Mouse (Mus musculus): ENCODE measurements around the gene Osmr. TPM values are rescaled to one million over a fixed set of nuclear protein-coding genes. Genes with fewer than 3 reads are reported as not detected.

Osmr gene
- 0.60 and 1.6 TPM in 2 replicates for polyA plus RNA-seq (2014; fragmentation: Nextera tagmentation; extraction: Ambion mirVana)

- Histone ChIP-seq H3K27me3 (ENCODE audit: control insufficient read depth, insufficient read depth, low read length) (peaks cover 6% of the 10 kb centered on the region; the same call in 1 of the 2 replicates), H3K9me3 (ENCODE audit: control insufficient read depth, low read length) (no peaks in the 10 kb centered on the region), H3K9ac (ENCODE audit: low read depth, low read length) (peak within 1 kb of the TSS; percentile 42; the same call in 1 of the 2 replicates), H3K4me1 (ENCODE audit: control insufficient read depth, insufficient read depth, low read length) (peaks cover 10% of the 10 kb centered on the region), H3K27ac (ENCODE audit: low read depth, low read length) (no peak within 1 kb of the TSS), H3K4me3 (ENCODE audit: low read length) (peak within 1 kb of the TSS; percentile 47), H3K4me2 (replicated peaks; ENCODE audit: low read depth, low read length) (peak within 1 kb of the TSS; percentile 68), H3K36me3 (ENCODE audit: control insufficient read depth, insufficient read depth, low read length) (no peaks in the 10 kb centered on the region)
- peak; percentile 28; the same call in 1 of the 2 replicates for ATAC-seq (ENCODE audit: low FRiP score, low TSS enrichment)
- WGBS, result 7% methylated on average over 16 of the region's 16 CpGs
Measured at GRCm38 (mm10) chr15:6874601-6875019, at the start of gene Osmr. Osmr (minus strand) TSS chr15:6874969.

GRCm38 (mm10) chr15:6919406-6919805 lies 44.6 kb upstream of the Osmr start:
- Histone ChIP-seq H3K9ac (ENCODE audit: low read depth, low read length) (no peak overlapping the region), H3K27ac (ENCODE audit: low read depth, low read length) (no peak overlapping the region), H3K4me3 (ENCODE audit: low read length) (no peak overlapping the region), H3K36me3 (ENCODE audit: control insufficient read depth, insufficient read depth, low read length) (no peaks in the 10 kb centered on the region), H3K27me3 (ENCODE audit: control insufficient read depth, insufficient read depth, low read length) (no peaks in the 10 kb centered on the region), H3K9me3 (ENCODE audit: control insufficient read depth, low read length) (no peaks in the 10 kb centered on the region), H3K4me1 (ENCODE audit: control insufficient read depth, insufficient read depth, low read length) (no peaks in the 10 kb centered on the region), H3K4me2 (replicated peaks; ENCODE audit: low read depth, low read length) (no peak overlapping the region)
- ATAC-seq (ENCODE audit: low FRiP score, low TSS enrichment), result no peak
- 86% methylated on average over 6 of the region's 6 CpGs for WGBS

- Histone ChIP-seq H3K4me2 (replicated peaks; ENCODE audit: low read depth, low read length) (no peak overlapping the region), H3K9ac (ENCODE audit: low read depth, low read length) (no peak overlapping the region), H3K27ac (ENCODE audit: low read depth, low read length) (no peak overlapping the region), H3K36me3 (ENCODE audit: control insufficient read depth, insufficient read depth, low read length) (no peaks in the 10 kb centered on the region), H3K4me1 (ENCODE audit: control insufficient read depth, insufficient read depth, low read length) (0 out of 2 replicates have a peak, but pooled peaks cover 2% of the 10 kb centered on the region), H3K27me3 (ENCODE audit: control insufficient read depth, insufficient read depth, low read length) (no peaks in the 10 kb centered on the region), H3K4me3 (ENCODE audit: low read length) (no peak overlapping the region), H3K9me3 (ENCODE audit: control insufficient read depth, low read length) (no peaks in the 10 kb centered on the region)
- no peak for ATAC-seq (ENCODE audit: low FRiP score, low TSS enrichment)
- WGBS, result 89% methylated on average over 6 of the region's 6 CpGs
Measured at GRCm38 (mm10) chr15:6914163-6914562, 39.4 kb upstream of the Osmr start.

- under 1% methylated on average over 11 of the region's 11 CpGs for WGBS
- H3K9ac ChIP-seq (ENCODE audit: low read depth, low read length), result no peak overlapping the region
- no peak overlapping the region for H3K4me2 ChIP-seq (replicated peaks; ENCODE audit: low read depth, low read length)
- ATAC-seq (ENCODE audit: low FRiP score, low TSS enrichment), result peak; percentile 97
- H3K27me3 ChIP-seq (ENCODE audit: control insufficient read depth, insufficient read depth, low read length), result no peaks in the 10 kb centered on the region
- H3K27ac ChIP-seq (ENCODE audit: low read depth, low read length), result no peak overlapping the region
- H3K9me3 ChIP-seq (ENCODE audit: control insufficient read depth, low read length), result no peaks in the 10 kb centered on the region
- no peak overlapping the region for H3K4me3 ChIP-seq (ENCODE audit: low read length)
- H3K36me3 ChIP-seq (ENCODE audit: control insufficient read depth, insufficient read depth, low read length), result no peaks in the 10 kb centered on the region
- 0 out of 2 replicates have a peak, but pooled peaks cover 2% of the 10 kb centered on the region for H3K4me1 ChIP-seq (ENCODE audit: control insufficient read depth, insufficient read depth, low read length)
Measured at GRCm38 (mm10) chr15:6909669-6910068, 34.9 kb upstream of the Osmr start.

- no peak overlapping the region for H3K4me3 ChIP-seq (ENCODE audit: low read length)
- ATAC-seq (ENCODE audit: low FRiP score, low TSS enrichment), result no peak
- no peaks in the 10 kb centered on the region for H3K9me3 ChIP-seq (ENCODE audit: control insufficient read depth, low read length)
- 72% methylated on average over 14 of the region's 14 CpGs for WGBS
- no peaks in the 10 kb centered on the region for H3K36me3 ChIP-seq (ENCODE audit: control insufficient read depth, insufficient read depth, low read length)
- H3K27me3 ChIP-seq (ENCODE audit: control insufficient read depth, insufficient read depth, low read length), result no peaks in the 10 kb centered on the region
- H3K27ac ChIP-seq (ENCODE audit: low read depth, low read length), result no peak overlapping the region
- no peak overlapping the region for H3K9ac ChIP-seq (ENCODE audit: low read depth, low read length)
- no peak overlapping the region for H3K4me2 ChIP-seq (replicated peaks; ENCODE audit: low read depth, low read length)
- 0 out of 2 replicates have a peak, but pooled peaks cover 2% of the 10 kb centered on the region for H3K4me1 ChIP-seq (ENCODE audit: control insufficient read depth, insufficient read depth, low read length)
Measured at GRCm38 (mm10) chr15:6909084-6909483, 34.3 kb upstream of the Osmr start.

- Histone ChIP-seq H3K4me2 (replicated peaks; ENCODE audit: low read depth, low read length) (no peak overlapping the region), H3K36me3 (ENCODE audit: control insufficient read depth, insufficient read depth, low read length) (no peaks in the 10 kb centered on the region), H3K9me3 (ENCODE audit: control insufficient read depth, low read length) (no peaks in the 10 kb centered on the region), H3K4me3 (ENCODE audit: low read length) (no peak overlapping the region), H3K27ac (ENCODE audit: low read depth, low read length) (no peak overlapping the region), H3K27me3 (ENCODE audit: control insufficient read depth, insufficient read depth, low read length) (no peaks in the 10 kb centered on the region), H3K4me1 (ENCODE audit: control insufficient read depth, insufficient read depth, low read length) (0 out of 2 replicates have a peak, but pooled peaks cover 2% of the 10 kb centered on the region), H3K9ac (ENCODE audit: low read depth, low read length) (no peak overlapping the region)
- no peak for ATAC-seq (ENCODE audit: low FRiP score, low TSS enrichment)
- 67% methylated on average over 5 of the region's 5 CpGs for whole genome bisulfite sequencing
Measured at GRCm38 (mm10) chr15:6908601-6909000, 33.8 kb upstream of the Osmr start.

- WGBS, result 80% methylated on average over 19 of the region's 19 CpGs
- Histone ChIP-seq H3K36me3 (ENCODE audit: control insufficient read depth, insufficient read depth, low read length) (no peaks in the 10 kb centered on the region), H3K4me2 (replicated peaks; ENCODE audit: low read depth, low read length) (no peak overlapping the region), H3K27ac (ENCODE audit: low read depth, low read length) (no peak overlapping the region), H3K27me3 (ENCODE audit: control insufficient read depth, insufficient read depth, low read length) (no peaks in the 10 kb centered on the region), H3K9ac (ENCODE audit: low read depth, low read length) (no peak overlapping the region), H3K4me3 (ENCODE audit: low read length) (no peak overlapping the region), H3K4me1 (ENCODE audit: control insufficient read depth, insufficient read depth, low read length) (0 out of 2 replicates have a peak, but pooled peaks cover 2% of the 10 kb centered on the region), H3K9me3 (ENCODE audit: control insufficient read depth, low read length) (no peaks in the 10 kb centered on the region)
- no peak for ATAC-seq (ENCODE audit: low FRiP score, low TSS enrichment)
Measured at GRCm38 (mm10) chr15:6906260-6907047, 31.7 kb upstream of the Osmr start.

- H3K9me3 ChIP-seq (ENCODE audit: control insufficient read depth, low read length), result no peaks in the 10 kb centered on the region
- WGBS, result 88% methylated on average over 4 of the region's 4 CpGs
- no peaks in the 10 kb centered on the region for H3K27me3 ChIP-seq (ENCODE audit: control insufficient read depth, insufficient read depth, low read length)
- no peak overlapping the region for H3K4me2 ChIP-seq (replicated peaks; ENCODE audit: low read depth, low read length)
- no peak overlapping the region for H3K9ac ChIP-seq (ENCODE audit: low read depth, low read length)
- no peak overlapping the region for H3K27ac ChIP-seq (ENCODE audit: low read depth, low read length)
- H3K4me3 ChIP-seq (ENCODE audit: low read length), result no peak overlapping the region
- no peak for ATAC-seq (ENCODE audit: low FRiP score, low TSS enrichment)
- H3K36me3 ChIP-seq (ENCODE audit: control insufficient read depth, insufficient read depth, low read length), result no peaks in the 10 kb centered on the region
- H3K4me1 ChIP-seq (ENCODE audit: control insufficient read depth, insufficient read depth, low read length), result 0 out of 2 replicates have a peak, but pooled peaks cover 2% of the 10 kb centered on the region
Measured at GRCm38 (mm10) chr15:6905726-6906125, 31.0 kb upstream of the Osmr start.

GRCm38 (mm10) chr15:6903286-6903975 lies 28.7 kb upstream of the Osmr start:
- Histone ChIP-seq H3K27me3 (ENCODE audit: control insufficient read depth, insufficient read depth, low read length) (no peaks in the 10 kb centered on the region), H3K27ac (ENCODE audit: low read depth, low read length) (no peak overlapping the region), H3K36me3 (ENCODE audit: control insufficient read depth, insufficient read depth, low read length) (no peaks in the 10 kb centered on the region), H3K4me1 (ENCODE audit: control insufficient read depth, insufficient read depth, low read length) (no peaks in the 10 kb centered on the region), H3K9ac (ENCODE audit: low read depth, low read length) (no peak overlapping the region), H3K4me2 (replicated peaks; ENCODE audit: low read depth, low read length) (no peak overlapping the region), H3K9me3 (ENCODE audit: control insufficient read depth, low read length) (no peaks in the 10 kb centered on the region), H3K4me3 (ENCODE audit: low read length) (no peak overlapping the region)
- WGBS, result 69% methylated on average over 9 of the region's 9 CpGs
- ATAC-seq (ENCODE audit: low FRiP score, low TSS enrichment), result no peak
